Mouse (Mus musculus): ENCODE measurements around the gene Zbtb45.

GRCm38 (mm10) chr7:13028986-13029385 is 19.2 kb upstream of the Zbtb45 start:
- TF ChIP-seq POLR2A (IDR thresholded peaks at IDR 0.05; ENCODE audit: low read depth, low read length) (no peak), CTCF (IDR thresholded peaks at IDR 0.05; ENCODE audit: borderline replicate concordance, insufficient read depth, low read length) (no peak)

Data from embryonic fibroblast, embryonic 13.5 days (primary cell).